Mouse (Mus musculus): Measurements from ENCODE around the gene Tti1.

DNA sequence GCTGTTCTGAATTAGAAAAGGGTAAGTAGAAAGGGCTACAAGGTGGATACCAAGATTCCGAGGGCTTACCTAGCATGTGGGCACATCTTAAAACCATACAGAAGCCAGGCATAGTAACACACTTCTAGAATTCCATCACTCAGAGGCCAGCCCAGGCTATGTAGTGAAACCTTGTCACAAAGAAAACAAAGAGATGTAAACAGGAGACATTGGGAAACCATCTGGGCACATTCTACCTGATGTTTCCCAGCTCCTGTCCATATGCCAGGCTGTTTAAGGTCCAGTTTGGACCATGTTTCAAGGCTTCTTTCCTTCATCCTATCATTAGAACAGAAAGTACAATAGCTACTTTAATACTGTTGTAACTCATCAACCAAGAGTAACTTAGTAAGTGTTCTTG lies 9.3 kb upstream of the Tti1 start:
- no peak for TF ChIP-seq CTCF (IDR thresholded peaks at IDR 0.05; ENCODE audit: low read depth)
- TF ChIP-seq EP300 (IDR thresholded peaks at IDR 0.05; ENCODE audit: low read depth) = no peak

Data from liver, embryonic 14.5 days (tissue).